Mouse (Mus musculus) heart, adult 11 months (tissue): ENCODE measurements around the gene Ucp3.

Experiments
- DNase-seq: peaks from one replicate; pipeline ENCODE4 v3.0.0; 2022

Gene Ucp3

DNA sequence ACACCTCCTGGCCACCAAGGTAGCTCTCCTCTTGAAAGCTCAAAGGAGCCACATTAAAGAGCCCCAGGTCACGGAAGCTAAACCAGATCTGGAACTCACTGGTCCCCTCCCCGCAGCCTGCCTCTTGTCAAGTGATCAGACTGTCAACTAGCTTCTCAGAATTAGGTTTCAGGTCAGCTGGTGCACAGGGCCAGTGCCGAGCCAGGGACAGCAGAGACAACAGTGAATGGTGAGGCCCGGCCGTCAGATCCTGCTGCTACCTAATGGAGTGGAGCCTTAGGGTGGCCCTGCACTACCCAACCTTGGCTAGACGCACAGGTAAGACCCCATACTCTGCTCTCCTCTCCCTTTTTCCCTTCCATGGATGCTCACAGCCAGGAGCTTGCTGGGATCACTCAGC is at the start of gene Ucp3:
TSS of gene Ucp3 (plus strand) at position 214 of the 400 bp plus-strand sequence.
- DNase-seq, result peak; percentile 97

DNA sequence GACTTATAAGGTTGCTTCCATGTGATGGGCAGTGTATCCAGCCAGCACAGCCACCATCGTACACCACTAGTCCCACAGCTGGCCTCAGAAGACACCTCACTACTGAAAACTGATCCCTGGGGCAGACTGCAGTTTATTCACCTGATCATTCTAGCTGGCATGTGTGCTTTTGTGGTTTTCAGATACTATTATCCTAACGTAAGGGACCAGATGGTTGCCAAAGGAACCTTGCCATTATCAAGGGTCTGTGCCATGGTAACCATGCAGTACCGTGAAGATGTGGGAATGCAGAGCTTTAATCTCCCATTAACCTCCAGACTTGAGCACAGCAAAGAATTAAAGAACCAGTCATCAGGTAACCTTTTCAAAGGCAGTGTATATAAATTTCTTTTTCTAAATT is 47.0 kb upstream of the Ucp3 start:
- peak; percentile 80 for DNase-seq

DNA sequence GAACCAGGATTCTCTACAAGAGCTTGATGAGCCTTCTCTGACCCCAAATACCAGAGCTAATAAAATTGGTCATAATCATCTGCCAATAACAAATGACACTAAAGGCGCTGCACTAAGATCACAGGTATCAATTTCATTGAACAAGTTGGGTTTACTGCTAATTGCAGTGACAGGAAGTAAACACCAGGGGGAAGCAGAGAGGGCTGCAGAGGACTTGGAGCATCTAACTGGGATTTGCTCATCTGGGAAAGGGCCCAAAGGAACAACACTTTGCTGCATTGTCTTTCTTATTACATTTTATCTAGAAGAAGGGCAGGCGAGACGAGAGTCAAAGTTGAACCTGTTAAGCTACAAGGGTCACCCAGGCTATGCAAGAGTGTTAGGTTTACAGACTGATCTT is 43.7 kb upstream of the Ucp3 start:
- peak; percentile 93 for DNase-seq

DNA sequence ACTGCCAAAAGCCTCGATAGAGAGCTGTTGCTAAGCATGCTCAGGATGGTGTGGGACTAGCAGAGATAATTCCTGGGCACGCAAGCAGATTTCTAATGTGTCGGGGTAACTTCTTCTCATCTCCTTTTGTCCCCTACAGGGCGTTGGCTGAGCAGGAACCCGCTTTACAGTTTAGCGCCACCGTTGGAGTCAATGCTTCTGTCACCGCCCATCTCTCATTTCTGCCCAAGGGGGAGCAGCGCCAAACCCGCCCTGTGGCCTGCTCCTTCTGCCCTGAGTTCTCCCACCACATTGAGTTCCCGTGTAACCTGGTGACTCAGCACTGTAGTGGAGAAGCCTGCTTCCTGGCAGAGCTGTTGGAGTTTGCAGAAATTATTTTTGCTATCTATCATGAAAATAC is 42.9 kb upstream of the Ucp3 start:
- DNase-seq, result peak; percentile 94

DNA sequence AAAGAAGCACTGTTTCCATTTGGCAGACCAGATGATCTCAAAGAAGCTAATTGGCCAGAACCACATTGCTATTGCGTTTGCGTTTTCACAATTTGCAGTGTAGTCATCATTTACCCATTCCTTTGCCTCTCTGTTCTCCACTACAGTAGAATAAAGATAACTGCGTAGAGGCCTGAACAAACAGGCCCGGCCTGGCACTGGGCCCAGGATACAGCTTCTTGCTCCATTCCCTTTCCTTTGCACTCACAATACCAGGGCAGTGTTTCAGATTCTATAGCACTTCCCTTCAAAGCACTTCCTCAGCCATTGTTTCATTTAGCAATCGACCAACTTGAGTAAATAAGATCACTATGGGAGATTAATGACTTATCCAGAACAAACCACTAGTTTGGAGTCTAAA is 41.7 kb upstream of the Ucp3 start:
- DNase-seq, result peak; percentile 98

DNA sequence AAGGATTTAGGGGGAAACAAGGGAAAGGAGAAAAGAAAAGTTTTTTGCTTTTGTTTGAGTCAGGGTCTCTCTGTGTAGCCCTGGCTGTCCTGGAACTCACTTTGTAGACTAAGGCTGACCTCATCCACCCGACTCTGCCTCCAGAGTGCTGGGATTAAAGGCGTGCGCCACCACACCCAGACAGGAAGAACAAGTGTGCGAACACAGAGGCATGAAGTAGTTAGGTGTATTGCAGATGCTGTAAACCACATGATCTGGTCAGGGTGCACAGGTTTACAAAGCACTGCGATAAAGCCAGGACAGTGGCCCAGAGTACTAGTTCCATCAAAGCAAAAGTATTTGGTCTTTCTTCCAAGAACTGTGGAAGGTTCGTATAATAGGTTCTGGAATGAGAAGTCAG is 39.5 kb upstream of the Ucp3 start:
- peak; percentile 76 for DNase-seq

DNA sequence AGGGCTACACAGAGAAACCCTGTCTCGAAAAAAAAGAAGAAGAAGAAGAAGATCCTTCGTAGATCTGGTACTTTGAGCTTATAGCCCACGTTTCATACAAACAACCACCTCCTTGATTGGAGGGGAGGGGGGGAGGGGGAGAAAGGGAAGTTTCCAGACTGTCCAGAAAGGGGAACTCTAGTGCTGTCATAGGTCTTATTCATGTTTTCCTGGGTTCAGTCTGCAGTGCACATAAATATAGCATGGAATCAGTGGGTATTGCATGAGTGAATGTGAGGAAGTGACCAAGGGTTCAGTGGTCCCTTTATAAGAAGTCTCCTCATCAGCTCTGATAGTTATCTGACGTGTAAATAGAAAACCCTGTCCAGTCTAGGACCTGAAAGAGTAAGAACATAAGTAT is 29.1 kb upstream of the Ucp3 start:
- DNase-seq, result peak; percentile 84

DNA sequence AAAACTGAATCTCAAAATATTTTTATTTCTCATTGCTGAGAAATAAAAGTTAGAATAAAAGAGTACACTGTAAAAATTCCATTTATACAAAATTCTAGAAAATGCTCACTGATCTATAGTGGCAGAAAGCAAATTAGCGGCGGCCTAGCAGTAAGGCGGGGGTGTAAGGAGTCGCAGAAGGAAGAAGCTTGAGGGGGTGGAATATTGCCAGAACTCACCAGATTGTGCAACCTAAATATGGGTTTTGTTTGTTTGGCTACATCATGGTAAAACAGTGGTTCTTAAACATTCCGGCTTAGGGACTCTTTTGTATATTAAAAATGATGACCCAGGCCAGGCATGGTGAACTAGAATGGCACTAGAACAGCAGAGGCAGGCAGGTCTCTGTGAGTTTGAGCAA is 26.5 kb upstream of the Ucp3 start:
- peak; percentile 50 for DNase-seq

DNA sequence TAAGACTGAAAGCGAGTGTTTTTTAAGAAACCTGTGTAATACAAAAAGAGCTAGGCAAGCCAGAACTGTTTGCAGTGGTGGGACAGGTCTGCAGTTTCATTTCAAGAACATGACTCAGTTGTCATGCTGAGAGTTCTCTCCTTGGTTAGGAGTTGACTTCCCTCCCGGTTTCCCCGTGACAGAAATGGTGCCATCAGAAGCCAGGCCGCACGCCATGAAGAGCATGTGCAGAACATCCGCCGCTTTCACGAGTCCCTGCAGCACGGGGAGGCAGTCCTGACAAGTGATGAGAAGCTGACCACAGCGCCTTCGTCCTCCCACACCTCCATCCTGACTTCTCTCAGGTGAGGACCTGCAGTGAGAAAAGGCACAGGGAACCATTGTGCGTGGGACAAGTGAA is 24.3 kb upstream of the Ucp3 start:
- DNase-seq, result peak; percentile 88

DNA sequence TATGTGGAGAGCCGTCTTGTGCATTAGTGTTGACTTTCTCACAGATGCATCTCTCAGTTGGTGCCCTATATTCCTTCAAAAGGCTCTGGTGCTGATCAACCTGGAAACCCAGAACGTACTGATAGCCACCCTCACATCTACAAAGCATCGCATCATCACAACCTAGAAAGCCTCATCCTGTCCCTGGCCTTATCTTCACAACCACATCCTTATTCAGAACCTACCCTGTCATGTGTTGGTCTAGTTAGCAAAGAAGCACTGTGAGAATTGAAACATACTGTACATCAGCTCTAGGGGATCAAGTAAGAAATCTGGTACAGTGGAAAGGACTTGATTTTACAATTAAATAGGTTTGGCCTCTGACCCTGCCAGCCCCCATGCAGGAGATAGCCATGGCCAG is 23.8 kb upstream of the Ucp3 start:
- DNase-seq, result no peak

DNA sequence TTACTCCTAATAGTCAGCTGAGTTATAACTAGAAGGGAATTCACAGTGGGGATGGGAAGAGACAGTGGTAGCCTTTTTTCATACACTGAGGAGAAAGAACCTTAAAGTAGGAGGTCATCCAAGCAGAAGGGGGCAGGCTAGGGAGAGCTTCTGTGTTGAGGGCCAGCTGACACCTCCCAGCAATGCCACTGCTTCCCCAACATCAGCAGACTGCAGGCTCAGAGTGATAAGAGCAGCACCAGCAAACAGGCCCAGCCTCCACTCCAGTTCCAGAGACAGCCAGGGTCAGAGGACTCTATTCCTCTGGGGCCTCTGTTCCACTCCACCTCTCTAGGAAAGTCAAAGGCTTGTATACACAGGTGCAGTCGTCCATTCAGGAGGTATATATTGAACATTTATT is 14.6 kb upstream of the Ucp3 start:
- no peak for DNase-seq

DNA sequence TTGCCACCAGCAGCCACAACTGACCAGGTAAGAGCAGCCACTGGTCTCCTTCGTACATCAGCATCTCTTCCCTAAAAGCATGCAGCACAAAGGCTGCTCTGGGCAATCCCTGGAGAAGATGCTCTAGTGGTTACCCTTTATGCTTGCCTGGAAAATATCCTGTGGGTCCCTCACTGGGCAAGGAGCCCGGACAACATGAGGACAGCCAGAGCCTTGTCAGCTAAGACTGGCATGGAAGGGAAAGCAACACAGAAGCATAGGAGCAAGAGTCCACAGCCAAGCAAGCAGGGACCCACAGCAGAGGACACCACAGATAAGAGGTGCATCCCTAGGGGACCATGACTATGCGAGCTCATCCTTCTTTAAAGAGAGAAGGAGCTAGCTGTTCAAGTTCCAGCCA is 12.9 kb upstream of the Ucp3 start:
- DNase-seq, result no peak

DNA sequence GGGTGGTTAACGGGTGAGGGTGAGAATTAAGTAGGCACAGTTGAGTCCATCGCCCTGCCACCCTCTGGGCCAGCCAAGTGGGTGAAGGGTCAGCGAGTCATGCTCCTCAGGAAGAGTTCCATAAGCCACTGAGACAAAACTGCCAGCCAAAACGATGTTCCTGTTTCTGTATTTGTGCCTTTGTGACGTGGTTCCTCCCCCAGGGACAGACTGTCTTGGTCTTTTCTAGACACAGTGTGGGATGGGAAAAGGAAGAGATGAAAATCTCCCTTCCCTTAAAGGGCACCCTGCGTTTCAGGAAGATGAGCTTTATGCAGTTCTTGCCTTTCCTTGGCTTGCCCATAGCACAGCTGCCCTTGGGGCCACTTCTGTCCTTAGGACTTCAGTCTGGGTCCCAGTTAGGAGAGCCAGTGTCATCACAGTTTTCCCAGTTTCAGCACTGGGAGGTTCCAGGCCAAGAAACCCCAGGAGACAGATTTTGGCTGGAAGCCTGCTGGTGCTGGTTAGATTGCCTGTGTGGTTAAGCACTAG is 11.1 kb upstream of the Ucp3 start:
- peak; percentile 99 for DNase-seq

DNA sequence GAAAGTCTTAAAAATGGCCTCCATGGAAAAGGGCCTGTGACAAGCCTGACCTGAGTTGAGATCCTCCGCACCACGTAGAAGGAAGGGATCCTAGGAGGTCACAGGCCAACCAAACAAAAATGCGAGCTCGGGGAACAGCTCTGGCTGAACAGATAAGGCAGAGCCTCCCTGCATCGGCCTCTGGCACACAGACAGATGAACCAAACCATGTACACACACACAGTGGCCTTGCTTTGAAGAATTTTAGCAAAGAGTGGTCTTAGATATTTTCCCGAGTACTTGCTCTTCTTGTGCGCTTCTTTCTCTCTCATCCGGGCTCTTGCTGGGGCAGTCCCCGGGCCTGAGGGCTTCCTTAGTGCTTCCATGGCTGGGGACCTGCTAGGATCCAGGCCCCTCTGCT is 9.6 kb upstream of the Ucp3 start:
- DNase-seq, result peak; percentile 77

DNA sequence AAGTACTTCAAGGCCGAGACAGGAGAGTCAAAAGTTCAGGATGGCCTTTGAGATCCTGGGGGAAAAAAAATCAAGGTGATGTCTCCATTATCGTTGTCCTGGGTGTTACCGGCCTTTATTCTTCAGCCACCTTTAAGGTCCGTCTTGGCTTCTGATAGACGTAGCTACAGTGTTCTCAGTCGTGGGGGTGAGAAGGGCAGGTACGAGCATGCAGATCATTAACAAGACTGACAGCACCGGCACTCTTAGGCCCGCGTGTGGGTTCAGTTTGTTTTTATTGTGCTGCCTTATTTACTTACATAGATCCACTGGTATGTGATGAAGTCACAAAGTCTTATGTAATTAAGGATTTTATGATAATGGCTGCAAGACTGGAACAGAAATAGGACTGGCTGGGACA is 9.0 kb upstream of the Ucp3 start:
- DNase-seq, result peak; percentile 86

DNA sequence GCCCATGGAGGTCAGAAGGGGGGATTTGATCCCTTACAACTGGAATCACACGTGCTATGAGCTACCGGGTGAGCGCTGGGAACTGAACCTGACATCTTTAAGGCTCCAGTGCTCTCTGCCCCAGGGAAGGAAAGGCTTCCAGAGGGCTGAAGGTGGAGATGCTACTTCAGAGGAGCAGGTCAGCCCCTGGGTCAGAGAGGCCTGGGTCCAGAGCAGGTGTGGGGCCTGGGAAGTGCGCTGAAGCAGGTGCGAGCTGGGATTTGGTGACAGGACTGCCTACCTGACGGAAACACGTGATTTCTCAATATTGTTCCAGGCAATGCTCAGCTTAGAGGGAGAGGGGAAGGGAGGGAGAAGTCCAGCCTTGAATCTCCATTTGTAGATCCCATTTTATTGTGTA is 8.5 kb upstream of the Ucp3 start:
- DNase-seq, result peak; percentile 90

DNA sequence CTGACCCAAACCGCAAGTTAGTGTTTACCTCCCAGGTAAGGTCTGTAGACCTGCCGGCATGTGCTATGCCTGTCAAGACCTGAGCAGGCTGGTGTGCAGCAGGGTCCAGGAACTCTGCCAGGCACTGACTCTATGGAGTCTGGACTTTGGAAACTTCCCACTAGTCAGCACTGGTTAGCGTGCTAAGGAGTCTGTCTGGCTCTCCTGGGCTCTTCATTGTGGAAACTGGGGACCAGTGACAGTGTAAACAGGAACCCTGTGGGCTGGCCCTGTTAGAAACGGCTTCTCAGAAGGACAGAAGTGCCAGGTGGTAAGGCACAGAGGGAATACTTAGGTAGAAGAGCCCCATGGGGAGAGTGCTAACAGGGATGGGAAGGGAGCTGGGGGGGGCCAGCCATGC is 7.5 kb upstream of the Ucp3 start:
- no peak for DNase-seq

DNA sequence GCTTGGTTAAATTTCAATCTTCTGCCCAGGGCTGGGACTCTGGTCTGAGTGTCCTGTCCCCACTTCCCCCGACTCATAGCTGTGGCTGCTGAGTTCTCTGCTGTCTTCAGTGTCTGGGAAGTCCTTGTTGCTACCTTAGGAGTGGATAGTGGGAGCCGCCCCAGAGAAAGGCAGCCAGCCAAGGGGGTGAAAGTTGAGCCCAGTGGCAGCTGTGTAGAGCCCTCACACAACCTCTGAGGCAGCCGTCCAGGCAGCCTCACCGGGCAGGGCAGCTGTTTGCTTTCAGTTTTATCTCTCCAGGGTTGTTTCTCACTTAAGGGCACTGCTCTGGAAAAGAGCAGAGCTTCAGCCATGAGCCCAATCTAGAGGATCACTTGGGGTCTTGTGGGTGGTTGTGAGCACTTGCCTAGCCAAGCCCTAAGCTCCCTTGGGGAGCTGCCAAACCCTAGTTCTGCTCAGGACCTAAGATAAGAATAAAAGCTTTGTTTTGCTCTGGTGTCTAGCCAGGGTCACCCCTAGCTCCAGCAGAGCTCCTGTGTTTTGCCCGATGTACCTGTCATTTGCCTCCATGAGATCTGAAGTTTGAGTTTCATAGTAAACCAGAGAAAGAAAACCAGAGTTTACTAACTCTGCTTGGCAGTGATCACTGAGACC is 7.0 kb upstream of the Ucp3 start:
- DNase-seq, result peak; percentile 99

DNA sequence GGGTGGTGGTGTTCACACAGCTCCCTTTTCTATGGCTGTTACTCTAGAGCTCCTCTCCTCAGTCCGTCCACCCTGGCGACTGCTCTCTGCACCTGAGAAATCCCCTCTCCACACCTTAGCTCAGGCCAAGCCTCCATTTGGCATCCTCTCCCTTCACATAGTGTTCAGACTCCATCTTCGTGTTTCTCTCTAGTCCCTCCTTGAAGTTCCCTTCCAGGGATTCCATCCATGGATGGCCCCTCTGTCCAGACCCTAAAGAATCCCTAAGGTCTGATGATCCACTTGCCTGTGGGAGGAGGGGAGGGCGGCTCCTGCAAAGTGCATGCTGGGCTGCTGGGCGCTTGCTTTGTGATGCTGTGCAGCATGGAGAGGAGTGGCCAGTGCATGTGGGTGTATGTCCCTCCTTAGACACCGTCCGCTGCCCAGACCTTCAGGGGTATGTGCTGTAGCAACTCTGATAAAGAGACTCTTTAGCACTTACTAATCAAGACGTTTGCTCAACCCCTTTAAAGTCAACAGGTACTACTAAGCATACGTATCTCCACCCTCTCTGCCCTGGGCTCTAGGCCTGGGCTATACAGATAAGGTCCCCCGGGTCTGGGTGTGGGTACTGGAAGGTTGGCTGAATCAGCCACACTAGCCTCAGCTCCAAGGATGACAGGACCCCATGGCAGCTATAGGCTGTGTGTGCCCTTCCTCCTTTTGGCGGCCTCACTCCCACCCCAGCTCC is 5.8 kb upstream of the Ucp3 start:
- peak; percentile 92 for DNase-seq

DNA sequence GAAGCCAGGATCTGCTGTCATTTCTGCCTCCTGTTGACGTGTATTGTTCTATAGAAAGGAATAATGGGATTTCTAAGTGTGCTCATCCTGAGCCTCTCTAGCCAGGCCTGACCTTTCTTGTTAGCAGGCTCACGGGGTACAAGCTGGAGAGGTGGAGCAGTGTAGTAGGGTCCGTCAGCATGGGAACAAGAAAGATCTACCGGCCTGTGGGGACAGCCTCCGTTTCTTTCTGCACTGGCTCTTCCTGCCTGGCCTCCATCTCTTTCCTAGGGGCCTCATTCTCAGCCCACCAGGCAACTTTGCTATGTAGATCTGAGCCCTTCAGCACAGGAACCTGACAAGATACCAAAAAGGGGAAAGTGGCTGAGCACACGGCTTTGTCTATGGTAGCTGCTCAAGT is 4.0 kb upstream of the Ucp3 start:
- DNase-seq, result peak; percentile 85

DNA sequence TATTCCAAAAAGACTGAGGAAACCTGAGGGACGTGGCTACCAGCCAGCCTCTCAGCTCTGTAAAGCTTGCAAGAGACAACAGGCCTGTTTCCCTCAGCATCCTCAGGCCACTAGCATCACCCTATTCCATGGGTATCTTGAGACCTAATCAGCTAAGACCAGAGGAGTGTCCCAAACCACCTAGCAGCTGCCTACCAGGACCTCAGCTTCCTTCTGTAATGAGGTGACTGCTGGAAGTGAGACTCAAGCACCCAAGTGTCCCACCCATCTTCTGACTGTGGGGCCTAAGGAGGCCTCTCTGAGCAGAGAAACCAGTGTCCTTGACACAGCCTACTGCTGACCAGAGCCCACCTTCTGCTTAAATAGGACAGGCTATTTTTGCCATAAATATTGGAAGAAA is 3.3 kb upstream of the Ucp3 start:
- DNase-seq, result peak; percentile 82

DNA sequence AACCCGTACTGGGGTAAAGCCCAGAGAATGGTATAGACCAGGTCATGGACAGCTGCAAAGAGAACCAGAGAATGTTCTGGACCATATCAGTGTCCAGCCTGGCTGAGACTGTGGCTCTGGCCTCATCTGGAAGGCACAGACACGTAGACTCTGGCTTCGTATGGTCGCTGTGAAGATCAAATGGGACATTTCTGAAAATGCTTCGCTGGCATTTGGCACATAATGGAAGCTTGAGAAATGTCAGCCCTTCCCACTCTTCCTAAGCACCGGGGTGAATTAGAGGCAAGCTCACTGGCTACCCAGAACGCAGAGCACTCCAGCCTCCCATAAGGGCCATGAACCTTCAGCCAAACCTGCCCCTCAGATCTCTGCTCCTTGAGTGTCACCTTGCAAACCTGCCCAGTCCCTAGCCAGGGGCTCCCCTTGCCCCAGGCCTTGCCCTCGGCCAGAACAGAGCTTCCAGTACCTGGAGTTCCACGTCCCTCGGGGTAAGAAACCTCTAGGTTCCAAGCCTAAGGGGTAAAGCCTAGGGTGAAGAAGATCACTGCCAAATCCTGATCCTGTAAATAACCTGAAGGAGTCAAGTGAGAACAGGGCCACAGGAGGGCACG is 1.9 kb upstream of the Ucp3 start:
- DNase-seq, result peak; percentile 89

DNA sequence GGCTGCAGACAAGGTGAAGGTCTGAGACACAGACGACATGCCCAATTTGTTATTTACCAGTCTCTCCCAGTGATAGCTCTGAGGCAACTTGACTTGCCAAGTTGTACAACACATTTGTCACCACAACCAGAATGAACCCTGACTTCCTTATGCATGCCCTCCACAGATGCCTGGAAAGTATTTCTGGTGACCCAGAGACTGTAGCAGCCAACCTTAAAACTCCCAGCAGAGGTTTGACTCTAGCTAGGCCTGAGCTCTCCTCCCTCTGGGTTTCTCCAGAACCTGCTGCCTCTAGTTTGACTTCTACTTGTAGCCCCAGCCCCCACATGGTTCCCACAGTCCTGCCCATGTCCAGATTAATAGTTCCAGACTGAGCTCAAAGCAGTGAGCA is 1.4 kb upstream of the Ucp3 start:
- DNase-seq, result peak; percentile 80

DNA sequence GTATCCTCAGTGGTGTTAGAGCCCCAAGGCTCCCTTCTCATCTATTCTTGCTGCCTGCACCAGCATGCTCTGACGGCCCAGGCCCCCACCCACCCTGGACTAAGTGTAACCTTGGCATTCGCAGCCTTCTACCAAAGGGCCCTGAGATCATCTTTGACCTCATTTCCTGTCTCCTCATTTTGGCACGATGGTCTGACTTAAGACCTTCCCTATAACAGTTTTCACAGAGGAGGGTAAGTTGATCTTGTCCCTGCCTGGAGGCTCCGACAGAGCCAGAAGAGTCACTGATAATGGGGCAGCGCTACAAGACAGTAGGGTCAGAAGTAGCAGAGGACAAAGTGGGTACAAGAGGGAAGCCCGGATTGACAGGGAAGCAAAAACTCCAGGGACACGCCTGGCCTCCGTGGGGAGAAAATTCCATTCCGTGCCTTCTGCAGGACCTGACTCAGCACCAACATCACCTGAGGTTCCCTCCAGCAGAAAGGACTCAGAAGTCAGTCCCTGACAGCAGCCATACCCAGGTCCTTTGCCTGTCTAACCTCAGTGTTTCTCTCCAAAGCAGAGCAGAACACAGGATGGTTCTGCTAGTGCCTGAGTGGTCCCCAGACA is 1.2 kb downstream of the Ucp3 start:
- DNase-seq, result peak; percentile 88
